Mouse (Mus musculus) bone marrow, adult 2 months (tissue): ENCODE results near the gene Phyhipl.

Experiments
- CTCF ChIP-seq: fragments of 200-500 bp; IDR thresholded peaks from 2 replicates; pipeline ENCODE4 v1.5.1; 2011; ENCODE audit warnings: low read length, control low read depth; ENCODE audit not compliant: control insufficient read depth, insufficient read depth
- POLR2A ChIP-seq: fragments of 200-500 bp; IDR thresholded peaks from 2 replicates; pipeline ENCODE4 v1.6.1; 2011; ENCODE audit warnings: low read depth, mild to moderate bottlenecking, control low read depth, low read length, borderline replicate concordance; ENCODE audit not compliant: control insufficient read depth

GRCm38 (mm10) chr10:70598081-70598515, 57.7 kb downstream of the Phyhipl start:
- TF ChIP-seq POLR2A (no peak), CTCF (no peak)
